Mouse (Mus musculus) thymus, postnatal 14 days (tissue): ENCODE results near the gene Marveld1.
A peak's percentile ranks its signal among the peaks of the same experiment; 100 is the strongest.

ENCODE experiments used
- DNase-seq: peaks from one replicate; pipeline ENCODE4 v3.0.0; 2021

Gene Marveld1

DNA sequence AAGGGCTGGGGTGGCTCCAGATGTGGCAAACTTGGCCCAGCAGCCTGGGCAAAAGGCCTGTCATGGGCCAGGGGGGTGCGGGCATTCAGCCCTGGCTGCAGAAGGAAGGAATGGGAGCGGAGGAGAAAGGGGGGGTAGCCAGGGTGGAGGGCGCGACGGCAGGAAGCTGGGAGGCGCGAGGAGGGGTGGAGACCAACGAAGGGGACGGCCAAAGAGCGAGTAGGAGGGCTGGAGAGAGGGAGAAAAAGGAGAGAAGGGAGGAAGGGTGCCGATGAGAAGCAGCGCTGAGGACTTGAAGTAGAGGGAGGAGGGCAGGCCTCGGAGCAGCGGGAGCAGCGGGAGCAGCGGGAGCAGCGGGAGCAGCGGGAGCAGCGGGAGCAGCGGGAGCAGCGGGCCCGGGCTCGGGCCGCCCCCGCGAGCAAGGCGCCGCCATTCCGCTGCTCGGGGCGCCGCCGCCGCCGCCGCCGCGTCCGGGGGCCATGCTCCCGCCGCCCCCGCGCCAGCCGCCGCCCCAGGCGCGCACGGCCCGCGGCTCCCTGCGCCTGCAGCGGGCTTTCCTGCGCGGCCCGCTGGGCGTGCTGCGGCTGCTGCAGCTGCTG, at the start of gene Marveld1:
Gene Marveld1 (plus strand): TSS at position 231 of the 599 bp plus-strand sequence.
- peak; percentile 63 for DNase-seq

DNA sequence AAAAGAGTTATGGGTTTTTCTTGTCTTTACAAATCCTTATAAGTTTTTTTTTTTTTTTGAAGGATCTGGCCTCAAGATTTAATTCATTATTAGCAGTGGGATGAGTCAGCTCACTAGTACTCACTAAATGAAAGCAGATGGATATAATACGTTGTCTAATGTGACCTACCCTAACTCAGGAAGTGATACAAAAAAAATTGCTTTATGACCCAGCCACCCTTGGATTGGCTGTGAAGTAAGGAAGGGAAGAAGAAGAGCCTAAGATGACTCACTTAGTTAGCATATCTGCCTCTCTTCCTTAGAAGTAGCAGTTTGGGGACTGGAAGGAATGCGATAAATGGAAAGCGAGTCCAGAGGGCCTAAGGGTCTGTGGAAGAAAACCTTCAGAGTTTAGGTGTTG, 47.8 kb upstream of the Marveld1 start:
- DNase-seq = no peak

DNA sequence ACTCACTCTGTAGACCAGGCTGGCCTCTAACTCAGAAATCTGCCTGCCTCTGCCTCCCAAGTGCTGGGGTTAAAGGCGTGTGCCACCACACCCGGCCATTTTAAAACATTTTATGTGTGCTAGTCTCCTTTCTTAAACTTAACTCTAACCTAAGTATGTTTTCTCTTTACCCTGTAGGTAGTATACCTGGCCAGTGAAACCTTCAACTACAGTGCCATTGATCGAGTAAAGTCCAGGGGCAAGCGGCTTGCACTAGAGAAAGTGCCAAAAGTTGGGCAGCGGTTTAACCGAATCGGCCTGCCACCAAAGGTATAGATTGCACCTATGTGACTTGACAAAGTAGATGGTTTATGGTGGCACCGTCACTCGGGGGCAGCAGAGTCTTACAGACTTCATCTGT, 42.5 kb upstream of the Marveld1 start:
- DNase-seq = no peak

DNA sequence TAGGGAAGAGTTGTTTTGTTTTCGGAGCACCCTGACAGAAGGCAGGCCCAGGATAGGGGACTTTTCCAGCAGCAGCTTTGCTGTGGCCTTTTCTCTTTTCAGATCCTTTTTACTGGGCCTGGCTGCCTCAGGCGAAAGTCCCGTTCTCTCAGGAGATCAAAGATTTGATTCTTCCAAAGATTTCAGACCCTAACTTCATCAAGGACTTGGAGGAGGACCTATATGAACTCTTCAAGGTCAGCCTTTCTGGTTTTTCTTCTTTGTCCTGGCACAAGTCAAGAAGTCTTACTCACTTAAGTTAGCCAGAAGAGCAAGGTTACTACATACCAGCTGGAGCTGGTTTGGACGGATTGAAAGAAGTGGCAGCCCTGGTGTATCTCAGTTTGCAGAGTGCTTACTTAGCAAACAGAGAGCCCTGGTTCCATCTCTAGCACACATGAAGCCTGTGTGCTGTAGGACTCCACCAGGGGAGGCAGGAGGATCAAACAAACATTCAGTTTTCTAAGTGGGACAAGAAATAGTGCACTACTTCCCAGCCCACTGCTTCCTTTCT, 31.3 kb upstream of the Marveld1 start:
- DNase-seq = no peak

DNA sequence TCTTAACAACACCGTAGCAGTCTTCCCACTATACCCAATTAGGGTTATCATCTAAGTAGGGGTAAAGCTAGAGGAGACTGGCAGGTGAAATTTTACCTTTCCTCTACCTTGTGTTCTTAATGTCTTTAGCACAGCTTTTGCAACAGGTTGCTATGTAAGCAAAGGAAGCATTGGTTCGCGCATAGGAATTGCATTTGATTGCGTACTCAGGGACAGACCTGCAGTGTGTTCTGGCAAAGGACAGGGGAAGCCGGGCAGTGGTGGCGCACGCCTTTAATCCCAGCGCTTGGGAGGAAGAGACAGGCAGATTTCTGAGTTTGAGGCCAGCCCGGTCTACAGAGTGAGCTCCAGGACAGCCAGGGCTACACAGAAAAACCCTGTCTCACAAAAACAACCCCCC, 29.1 kb upstream of the Marveld1 start:
- DNase-seq = no peak

DNA sequence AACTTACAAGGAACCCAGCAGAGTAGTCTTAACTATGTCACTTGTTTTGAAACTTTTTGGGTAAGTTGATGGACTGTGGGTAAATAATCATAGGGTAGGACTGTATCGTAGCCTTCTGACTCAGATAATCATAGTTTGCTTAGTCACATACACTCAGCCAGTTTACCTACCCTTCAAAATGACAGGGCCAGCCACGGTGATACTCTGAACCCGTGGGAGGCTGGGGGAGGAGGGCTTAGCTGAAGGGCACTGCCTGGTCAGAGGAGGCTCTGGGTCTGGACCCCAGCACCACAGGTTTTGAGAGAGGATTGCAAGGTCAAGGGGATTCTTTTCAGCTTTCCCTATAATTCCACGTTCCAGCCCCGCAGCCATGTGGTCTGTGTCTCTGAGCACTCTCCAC, 28.6 kb upstream of the Marveld1 start:
- DNase-seq = no peak

DNA sequence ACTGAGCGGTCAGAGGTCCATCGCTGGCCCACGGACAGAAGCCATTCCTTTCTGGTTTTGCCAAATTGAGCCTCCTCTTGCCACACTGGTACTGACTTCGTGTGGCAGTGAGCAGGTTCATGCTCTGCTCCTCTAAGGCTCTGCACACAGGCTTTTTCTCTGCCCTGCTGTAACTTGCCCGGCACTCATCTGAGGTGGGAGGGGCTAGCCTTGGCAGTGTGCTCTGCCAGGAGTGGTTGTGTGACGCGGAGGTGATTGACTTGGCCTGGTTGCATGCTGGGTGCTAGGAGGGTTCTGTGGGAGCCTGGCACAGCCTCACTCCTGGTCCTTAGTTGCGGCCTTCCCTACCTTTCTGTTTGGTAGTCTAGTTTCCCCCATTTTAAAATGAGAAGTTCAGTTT, 26.7 kb upstream of the Marveld1 start:
- no peak for DNase-seq

DNA sequence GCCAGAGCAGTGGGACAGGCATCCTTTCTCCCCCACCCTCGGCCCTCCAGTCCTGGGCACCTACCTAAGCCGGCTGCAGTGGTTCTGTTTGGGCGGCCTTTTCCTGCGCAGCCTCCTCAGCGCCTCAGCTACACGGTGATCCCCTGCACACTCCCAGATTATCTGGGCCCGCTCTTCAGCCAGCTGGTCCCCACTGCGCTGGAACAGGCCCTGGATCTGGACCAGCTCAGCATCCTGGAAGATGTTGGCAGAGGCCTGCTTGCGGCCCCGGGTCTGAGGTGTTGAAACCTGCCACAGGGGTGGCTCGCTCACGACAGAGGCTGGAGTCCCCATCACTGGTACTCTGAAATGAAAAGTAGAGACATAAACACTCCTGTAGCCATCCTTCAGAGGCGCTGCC, 22.5 kb upstream of the Marveld1 start:
- no peak for DNase-seq

DNA sequence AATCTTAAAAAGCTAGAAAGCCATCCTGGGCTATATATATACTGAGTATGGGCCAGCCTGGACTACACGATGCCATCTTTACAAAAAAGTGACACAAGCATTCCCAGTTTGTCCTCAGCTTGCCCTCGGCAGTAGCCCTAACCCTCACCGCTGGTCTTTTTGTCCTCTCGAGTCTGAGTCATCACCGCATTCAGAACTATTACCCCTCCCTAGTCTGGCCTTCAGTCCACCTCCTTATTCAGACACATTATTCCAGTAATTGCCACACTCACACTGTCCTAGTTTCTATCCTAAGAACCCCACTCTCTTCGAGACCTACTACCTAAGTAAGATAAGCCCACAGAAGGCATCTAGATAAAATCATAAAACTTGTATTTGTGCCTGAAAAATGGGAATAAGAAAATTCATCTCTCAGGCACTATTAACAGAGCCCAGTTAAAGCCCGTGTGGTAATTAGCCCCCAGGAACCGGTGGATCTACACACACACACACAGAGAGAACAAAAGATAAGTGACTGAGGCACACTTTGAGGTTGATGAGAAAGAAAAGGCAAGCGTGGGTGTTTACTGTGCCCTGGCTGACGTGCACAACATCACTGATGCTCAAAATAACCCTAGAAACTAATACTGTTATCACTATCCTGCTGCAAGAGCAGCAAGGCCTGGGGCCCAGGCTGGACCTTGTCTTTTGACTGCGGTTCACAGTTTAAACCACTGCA, 21.5 kb upstream of the Marveld1 start:
- no peak for DNase-seq

DNA sequence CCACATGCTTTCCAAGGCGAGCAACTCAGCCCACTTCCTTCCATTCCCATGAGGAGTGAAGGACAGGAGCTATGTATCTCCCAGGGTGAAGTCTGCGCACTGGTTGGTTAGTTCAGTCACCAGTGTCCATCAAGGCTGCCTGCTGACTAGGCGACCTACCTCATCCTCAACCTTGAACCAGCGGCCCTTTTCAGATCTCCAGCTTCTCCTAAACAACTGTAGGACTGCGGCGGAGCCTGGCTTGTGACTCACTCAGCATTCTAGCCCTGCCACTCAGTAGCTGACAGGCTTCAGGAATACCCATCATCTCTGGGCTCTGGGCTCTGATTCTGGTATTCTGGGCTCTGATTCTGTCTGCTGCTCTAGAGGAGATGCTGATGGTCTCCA, 21.0 kb upstream of the Marveld1 start:
- no peak for DNase-seq

DNA sequence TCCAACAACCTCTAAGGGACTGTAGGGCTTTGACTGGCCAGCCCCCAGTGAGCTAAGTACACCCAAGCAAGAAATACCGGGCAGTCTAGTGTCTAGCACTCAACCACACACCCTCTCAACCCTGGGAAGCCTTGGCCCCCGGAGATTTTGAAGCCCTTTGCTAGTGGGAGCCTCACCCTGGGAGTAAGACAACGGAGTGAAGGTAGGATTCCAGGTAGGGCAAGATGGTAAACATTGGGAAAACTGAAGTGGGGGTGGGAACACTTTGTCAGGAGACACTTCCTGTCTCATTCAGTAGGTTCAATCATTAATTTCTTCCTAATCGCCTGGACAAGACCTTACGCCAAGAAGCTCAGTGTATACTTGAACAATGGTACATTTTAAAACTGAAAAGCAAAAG, 20.2 kb upstream of the Marveld1 start:
- no peak for DNase-seq

DNA sequence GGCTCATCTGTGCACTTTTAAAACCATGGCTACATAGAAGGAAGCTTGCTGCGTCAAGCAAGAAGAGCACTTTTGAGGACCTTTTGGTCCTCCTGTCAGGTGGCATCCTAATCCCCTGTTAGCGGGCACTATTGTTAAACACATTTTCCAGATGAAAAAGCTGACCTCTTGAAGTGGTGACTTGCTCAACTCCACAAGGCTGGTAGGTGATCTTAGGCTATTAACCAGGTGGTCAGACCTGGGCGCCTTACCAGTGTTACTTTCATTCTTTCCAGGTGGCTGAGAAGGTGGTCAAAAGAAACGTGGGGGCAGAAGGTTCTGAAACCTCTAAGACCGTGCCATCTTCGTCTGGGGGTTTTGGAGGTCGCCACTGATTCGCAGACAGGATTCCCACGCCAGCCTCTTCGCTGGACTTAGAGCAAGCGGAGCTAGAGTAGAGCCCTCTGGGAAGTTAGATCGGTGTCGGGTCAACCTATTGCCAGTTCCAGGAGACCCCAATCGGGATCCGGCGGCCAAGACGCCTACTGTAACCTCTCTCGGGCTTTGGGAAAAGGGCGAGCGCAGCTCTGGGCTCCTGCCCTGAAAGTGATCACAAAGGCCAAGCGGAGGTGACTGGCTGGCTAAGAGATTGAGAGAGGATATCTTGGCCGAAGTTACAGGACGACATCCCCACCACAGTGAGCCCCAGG, 19.0 kb upstream of the Marveld1 start:
- peak; percentile 33 for DNase-seq

DNA sequence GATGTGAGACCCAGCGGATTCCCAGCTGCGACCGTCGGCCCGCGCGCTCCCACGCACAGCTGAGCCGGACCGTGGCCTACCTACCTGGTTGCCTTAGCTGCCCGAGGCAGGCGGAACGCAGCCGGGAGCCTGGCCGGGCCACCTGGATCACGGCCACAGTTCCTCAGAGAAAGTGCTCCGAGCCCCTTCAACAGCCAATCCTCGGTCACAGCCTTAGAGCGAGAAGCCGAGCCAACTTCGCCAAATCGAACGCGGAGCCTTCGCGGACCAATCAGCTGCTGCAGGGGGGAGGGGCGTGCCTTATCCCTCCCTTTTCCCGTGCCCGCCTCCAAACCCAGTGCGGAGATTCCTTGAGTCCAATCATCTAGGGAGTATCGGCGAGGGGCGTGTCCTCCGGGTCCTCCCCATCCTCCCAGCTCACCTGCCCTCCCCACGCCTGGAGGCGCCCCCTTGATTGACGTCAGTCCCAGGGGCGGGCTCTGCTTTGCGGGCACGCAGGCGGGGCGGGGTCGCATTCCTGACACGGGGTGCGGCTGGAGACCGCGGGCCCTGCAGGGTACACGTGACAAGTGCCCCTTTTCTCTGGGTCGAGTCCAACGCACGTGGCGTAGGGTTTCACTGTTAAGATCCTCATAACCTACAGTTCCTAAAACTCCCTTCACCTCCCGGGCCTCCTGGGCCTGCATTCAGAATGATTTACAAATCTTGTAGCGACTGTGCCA, 18.3 kb upstream of the Marveld1 start, which contains the start of gene Avpi1:
Gene Avpi1 (minus strand): TSS at position 273 of the 722 bp plus-strand sequence.
- peak; percentile 97 for DNase-seq

DNA sequence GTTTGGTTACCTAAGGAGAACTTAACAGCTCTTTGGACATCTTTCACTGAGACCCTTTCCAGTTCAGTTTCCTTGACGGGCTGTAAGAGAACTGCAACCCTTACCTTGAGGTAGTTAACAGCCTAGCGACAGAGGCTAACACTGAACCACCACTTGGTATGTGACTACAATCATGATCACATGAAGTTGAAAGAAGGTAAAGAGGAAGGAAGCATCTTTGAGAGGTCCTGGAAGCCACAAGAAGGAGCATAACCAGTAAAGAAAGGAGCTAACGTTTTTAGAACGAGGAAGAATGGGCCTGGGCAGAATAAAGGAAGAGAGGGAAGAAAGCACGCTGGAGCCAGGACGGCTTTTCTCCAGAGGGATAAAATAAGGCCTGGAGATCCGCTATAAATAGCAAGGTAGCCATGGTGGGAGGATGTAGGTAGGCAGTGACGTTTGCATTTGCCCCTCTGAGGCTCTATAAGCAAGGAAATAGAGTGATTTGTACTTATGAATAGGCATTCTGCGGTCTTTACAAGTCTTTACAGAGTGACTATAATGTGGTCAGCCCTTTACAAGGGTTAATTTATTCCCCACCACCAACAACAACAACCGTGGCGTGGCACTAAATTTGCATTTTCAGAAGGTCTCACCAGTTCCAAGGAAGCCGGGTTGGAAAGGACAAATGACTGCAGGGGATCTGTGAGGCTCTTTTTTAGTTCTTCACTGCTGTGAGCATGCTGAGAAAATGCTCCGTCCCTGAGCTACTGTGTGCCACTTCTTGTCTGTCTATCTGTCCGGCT, 17.5 kb upstream of the Marveld1 start:
- no peak for DNase-seq

DNA sequence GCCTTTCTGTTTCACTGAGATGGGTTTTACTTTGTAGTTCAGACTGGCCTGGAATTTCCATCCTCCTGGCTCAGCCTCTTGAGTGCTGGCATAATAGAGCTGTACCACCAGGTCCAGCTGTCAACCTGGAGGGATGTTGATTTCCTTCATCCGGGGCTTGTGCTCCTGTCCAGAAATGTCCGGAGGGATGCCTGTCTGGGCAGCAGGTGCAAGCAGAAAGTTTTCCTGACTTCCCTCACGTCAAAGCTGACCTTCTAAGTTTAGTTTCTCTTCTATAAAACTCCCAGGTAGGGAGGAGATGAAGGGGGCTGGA, 16.9 kb upstream of the Marveld1 start:
- no peak for DNase-seq

DNA sequence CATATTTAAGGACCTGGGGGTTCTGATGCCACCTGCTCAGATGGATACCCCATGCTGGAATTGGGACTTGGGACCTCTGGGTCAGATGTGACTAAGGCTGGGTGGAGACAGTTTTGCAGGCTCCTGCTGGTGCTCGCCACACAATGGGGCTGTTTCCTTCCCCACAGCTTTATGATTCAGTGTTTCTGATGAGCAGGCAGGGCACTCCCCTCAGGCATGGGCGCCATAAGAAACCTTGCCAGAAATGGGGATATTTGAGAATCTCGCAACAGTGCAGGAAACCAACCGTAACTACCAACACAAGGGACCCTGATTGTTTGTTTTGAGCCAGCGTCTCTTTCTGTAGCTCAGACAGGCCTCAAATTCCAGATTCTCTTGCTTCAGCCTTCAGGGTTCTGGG, 16.1 kb upstream of the Marveld1 start:
- DNase-seq = no peak

DNA sequence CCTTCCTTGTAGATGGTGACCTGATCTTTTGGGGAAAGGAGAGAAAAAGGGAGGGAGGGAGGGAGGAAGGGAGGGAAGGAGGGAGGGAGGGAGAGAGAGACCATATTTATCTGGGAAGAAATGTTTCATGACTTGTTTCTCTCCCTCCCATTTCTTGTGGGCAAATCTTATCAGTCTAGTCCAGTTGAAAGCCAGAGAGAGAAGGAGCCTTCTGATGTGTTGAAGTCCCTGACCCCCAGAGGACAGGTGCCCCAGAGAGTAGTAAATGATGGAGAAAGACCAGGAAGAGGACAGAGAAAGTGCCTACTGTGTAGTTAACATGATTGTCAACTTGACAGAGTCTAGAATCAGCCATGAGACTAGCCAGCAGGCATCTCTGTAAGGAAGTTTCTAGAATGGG, 12.1 kb upstream of the Marveld1 start:
- DNase-seq = no peak

DNA sequence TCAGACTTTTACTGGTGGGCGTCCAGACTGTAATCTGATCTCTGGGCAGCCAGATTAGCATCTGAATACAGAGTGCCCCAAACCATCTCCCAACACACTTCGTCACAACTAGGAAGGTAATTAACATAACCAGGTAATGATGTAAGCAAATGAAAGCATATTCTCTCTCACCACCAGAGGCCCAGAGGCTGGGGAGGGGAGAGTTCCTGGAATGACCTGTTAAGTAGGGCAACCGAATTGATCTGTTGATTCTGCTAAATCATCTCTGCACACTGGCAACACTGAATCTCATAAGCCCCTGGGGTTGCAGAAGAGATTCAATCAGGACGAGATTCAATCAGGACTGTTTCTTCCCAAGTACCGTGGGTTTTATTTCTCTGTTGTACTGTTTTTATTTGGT, 11.1 kb upstream of the Marveld1 start:
- no peak for DNase-seq

DNA sequence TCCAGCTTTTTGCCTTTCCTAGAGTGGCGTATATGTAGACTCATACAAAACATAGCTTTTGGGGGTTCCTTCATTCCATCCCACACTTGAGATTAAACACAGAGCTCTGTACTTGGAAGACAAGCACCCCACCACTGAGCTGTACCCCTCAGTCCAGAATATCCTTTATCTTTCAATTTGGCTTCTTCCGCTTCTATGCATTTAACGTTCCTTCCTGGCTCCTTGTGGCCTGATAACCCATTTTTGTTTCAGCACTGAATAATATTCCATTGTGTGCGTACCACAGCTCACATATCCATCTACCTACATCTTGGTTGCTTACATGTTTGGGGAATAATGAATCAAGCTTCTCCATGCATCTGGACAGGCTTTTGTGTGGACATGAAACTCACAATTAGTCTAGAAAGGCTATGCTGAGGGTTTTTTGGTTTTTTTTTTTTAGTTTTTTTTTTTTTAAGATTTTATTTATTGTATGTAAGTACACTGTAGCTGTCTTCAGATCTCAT, 10.0 kb upstream of the Marveld1 start:
- no peak for DNase-seq

DNA sequence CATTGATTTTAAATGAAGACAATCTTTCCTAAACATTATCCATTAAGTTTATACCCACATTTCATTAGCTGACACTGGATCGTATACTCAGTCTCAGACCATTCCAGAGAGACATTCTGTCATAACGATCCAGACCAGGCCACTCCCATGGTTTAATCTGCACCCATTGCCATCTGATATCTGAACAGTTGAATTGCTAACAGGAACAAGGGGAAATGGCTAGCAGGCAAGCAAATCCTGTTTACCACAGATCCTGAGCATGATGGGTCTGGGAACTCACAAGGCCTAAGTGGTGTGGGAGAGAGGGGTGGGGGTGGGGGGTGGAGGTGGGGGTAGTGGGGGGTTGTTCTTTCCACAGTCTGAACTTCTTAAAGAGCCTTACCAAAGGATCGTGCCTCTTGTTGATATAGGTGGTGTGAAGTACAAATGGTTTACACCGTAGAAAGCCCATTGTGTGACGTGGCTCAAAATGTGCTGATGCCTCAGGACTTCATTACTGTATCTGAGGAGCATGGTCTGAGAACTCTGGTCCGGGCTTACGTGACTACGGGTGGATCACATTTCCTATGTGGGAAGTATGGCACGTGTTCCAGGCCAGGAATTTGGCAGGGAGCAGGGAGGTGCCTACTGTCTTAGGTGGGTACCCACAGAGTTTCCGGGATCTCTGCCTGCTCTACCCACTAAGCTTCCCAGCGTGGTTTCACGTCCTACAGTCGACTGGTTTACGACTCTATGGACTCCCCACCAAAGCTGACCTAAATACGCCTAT, 8.5 kb upstream of the Marveld1 start:
- DNase-seq = no peak

DNA sequence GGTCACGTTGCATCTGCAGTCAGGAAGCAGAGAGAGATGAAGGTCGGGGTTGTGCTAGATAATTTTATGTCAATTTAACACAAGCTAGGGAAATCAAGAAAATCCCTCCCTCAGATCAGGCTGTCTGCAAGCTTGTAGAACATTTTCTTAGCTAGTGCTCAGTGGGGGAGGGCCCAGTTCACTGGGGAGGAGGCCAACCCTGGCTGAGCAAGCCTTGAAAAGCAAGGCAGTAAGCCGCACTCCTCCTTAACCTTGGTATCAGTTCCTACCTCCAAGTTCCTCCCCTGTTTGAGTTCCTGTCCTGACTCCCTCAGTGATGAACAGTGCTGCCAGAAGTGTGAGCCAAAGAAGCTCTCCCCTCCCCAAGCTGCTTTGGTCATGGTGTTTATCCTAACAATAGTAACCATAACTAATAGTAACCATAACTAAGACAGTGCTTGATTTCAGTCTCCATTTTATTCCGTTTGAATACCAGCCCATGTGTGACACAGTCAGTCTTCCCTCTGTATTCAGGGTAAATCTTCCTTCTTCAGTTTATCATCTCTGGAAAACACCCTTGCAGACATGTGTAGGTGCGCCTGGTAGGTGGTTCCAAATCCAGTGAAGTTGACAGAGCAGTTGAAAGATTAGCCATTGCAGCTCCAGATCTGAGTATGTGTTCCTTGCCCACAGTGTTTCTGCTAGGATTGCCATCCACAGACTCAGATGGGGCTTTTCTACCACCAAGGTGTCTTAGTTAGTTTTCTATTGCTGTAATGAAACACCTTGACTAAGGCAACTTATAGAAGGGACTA, 7.3 kb upstream of the Marveld1 start:
- DNase-seq = no peak
